In genomic region chr3:151818265-151818664, GRCm38 (mm10) we compare ENCODE assay signal across 10 mouse cellular contexts. TPM values are rescaled to one million over a fixed set of nuclear protein-coding genes. Genes with fewer than 3 reads are reported as not detected.
DNase-seq lines count a peak whose midpoint lies in the region; ATAC-seq and TF ChIP-seq lines count a peak whose summit lies in the region.
"Had no signal": no experiment of that assay in that cellular context is flagged by ENCODE, and none has a peak within 500 bp of the region (broad histone marks: within the 10 kb centered on the region; RNA-seq: fewer than 3 reads in every experiment).

No protein-coding gene starts in this region.

- no peak overlapping the region for H3K9ac ChIP-seq in intestine, postnatal 0 days (ENCODE audit: low read depth, low read length)
- H3K9ac ChIP-seq: hindbrain, embryonic 15.5 days; neural tube, embryonic 13.5 days had no signal

- no peak for ATAC-seq in intestine, postnatal 0 days
- ATAC-seq in megakaryocyte-erythroid progenitor cell, adult 5-6 weeks (replicated peaks; ENCODE audit: low FRiP score, low TSS enrichment, poor library complexity, severe bottlenecking) = 0 out of 2 replicates have a peak, but pooled peaks have one; percentile 26

- no peaks in the 10 kb centered on the region for H3K27me3 ChIP-seq in intestine, postnatal 0 days (replicated peaks; ENCODE audit: control insufficient read depth, insufficient read depth, low read length)
- H3K27me3 ChIP-seq: hindbrain, embryonic 15.5 days; neural tube, embryonic 13.5 days had no signal

- H3K4me3 ChIP-seq in intestine, postnatal 0 days (ENCODE audit: low read depth, low read length) = no peak overlapping the region
- H3K4me3 ChIP-seq: hindbrain, embryonic 15.5 days; neural tube, embryonic 13.5 days had no signal

- intact Hi-C loops in gastrocnemius, postnatal 14 days (cut with DNase I; ENCODE audit: low total_unique reads) = no loop called here

- no peak overlapping the region for H3K27ac ChIP-seq in intestine, postnatal 0 days (ENCODE audit: low read depth, low read length)
- H3K27ac ChIP-seq: hindbrain, embryonic 15.5 days; neural tube, embryonic 13.5 days had no signal

- no peaks in the 10 kb centered on the region for H3K4me1 ChIP-seq in intestine, postnatal 0 days (replicated peaks; ENCODE audit: control insufficient read depth, insufficient read depth, low read length)
- H3K4me1 ChIP-seq: hindbrain, embryonic 15.5 days; neural tube, embryonic 13.5 days had no signal

- H3K36me3 ChIP-seq in intestine, postnatal 0 days (ENCODE audit: control insufficient read depth, insufficient read depth) = no peaks in the 10 kb centered on the region
- H3K36me3 ChIP-seq: hindbrain, embryonic 15.5 days; neural tube, embryonic 13.5 days had no signal

- H3K9me3 ChIP-seq in intestine, postnatal 0 days (ENCODE audit: control insufficient read depth) = no peaks in the 10 kb centered on the region
- H3K9me3 ChIP-seq: hindbrain, embryonic 15.5 days; neural tube, embryonic 13.5 days had no signal

- 81% methylated on average over 6 of the region's 6 CpGs for WGBS in intestine, postnatal 0 days

- DNase-seq in gastrocnemius, postnatal 14 days = peak; percentile 12
- no peak for DNase-seq in gastrocnemius, postnatal 4 days (ENCODE audit: low spot score in 2 of 2)
- DNase-seq in urinary bladder, postnatal 14 days (ENCODE audit: low spot score) = peak; percentile 24
- DNase-seq in urinary bladder, adult 2 months (ENCODE audit: low spot score) = no peak
- no peak for DNase-seq in cerebellum, adult 8-10 months
- no peak for DNase-seq in spleen, adult 18-20 months

- peak; percentile 66 for TF ChIP-seq CTCF in intestine, postnatal 0 days (IDR thresholded peaks at IDR 0.05; ENCODE audit: low read depth)

- H3K4me2 ChIP-seq in intestine, postnatal 0 days (replicated peaks; ENCODE audit: low read depth) = no peak overlapping the region
- H3K4me2 ChIP-seq: hindbrain, embryonic 15.5 days; neural tube, embryonic 13.5 days had no signal

RNA-seq across cellular contexts. Expression of gene Ptgfr, which starts 19.2 kb away (rescaled TPM):
- 1 to 10 TPM; 1.3 to 1.7 TPM for total RNA-seq in gastrocnemius, postnatal 14 days (2021)
- 1 to 10 TPM; 1.7 to 3.6 TPM for total RNA-seq in gastrocnemius, postnatal 4 days (2021)
- 2.1 and 3.4 TPM in 2 replicates for polyA plus RNA-seq in urinary bladder, adult 2 months (2012; rRNA removed)
- 0.22 and 0.29 TPM in 2 replicates for polyA plus RNA-seq in intestine, postnatal 0 days (2015; fragmentation: Nextera tagmentation; extraction: Ambion mirVana)
- total RNA-seq in megakaryocyte-erythroid progenitor cell, adult 5-6 weeks (2014; fragmentation: Nextera tagmentation) = not detected in 2 replicates
- total RNA-seq in megakaryocyte-erythroid progenitor cell, adult 5-6 weeks (2017) = not detected in 2 replicates

RNA-seq across cellular contexts. Expression of gene Ifi44l, which starts 55.6 kb away (rescaled TPM):
- not detected for total RNA-seq in gastrocnemius, postnatal 14 days (2021)
- total RNA-seq in gastrocnemius, postnatal 4 days (2021) = not detected
- polyA plus RNA-seq in urinary bladder, adult 2 months (2012; rRNA removed) = 0.04 TPM in 1 of 2 replicates, not detected in the other
- not detected in 2 replicates for polyA plus RNA-seq in intestine, postnatal 0 days (2015; fragmentation: Nextera tagmentation; extraction: Ambion mirVana)
- total RNA-seq in megakaryocyte-erythroid progenitor cell, adult 5-6 weeks (2014; fragmentation: Nextera tagmentation) = not detected in 2 replicates
- total RNA-seq in megakaryocyte-erythroid progenitor cell, adult 5-6 weeks (2017) = not detected in 2 replicates
- polyA plus RNA-seq: hindbrain, embryonic 15.5 days had no signal

Comparison
In these comparisons a context has a peak if more than half of its experiments do, and no peak if none do; other contexts are left out.
1. DNase-seq: peak in gastrocnemius, postnatal 14 days (single experiment) and urinary bladder, postnatal 14 days (single experiment); none in gastrocnemius, postnatal 4 days (0 of 2), urinary bladder, adult 2 months (single experiment), cerebellum, adult 8-10 months (single experiment) and spleen, adult 18-20 months (0 of 2).